Mouse (Mus musculus) hindbrain, embryonic 16.5 days (tissue): ENCODE data around the gene Hist1h4d. TPM values are rescaled to one million over a fixed set of nuclear protein-coding genes. Genes with fewer than 3 reads are reported as not detected.

Experiments used
- ATAC-seq: fragments of 200-750 bp; cut with Nextera tagmentation; 2 replicates; pipeline ENCODE4 v1.8.0; 2017; ENCODE audit warnings: moderate TSS enrichment, moderate library complexity
- H3K27ac ChIP-seq: fragments of 300-500 bp; sonication (generic); 2 replicates; pipeline ENCODE4 v1.5.1; 2014; ENCODE audit warnings: low read depth, mild to moderate bottlenecking, control low read depth, low read length, moderate library complexity
- H3K27me3 ChIP-seq: fragments of 300-500 bp; sonication (generic); replicated peaks from 2 replicates; pipeline ENCODE4 v1.6.1; 2014; ENCODE audit warnings: low read length; ENCODE audit not compliant: control insufficient read depth, insufficient read depth
- H3K36me3 ChIP-seq: fragments of 300-500 bp; sonication (generic); 2 replicates; pipeline ENCODE4 v1.6.1; 2014; ENCODE audit warnings: mild to moderate bottlenecking, low read length, moderate library complexity, mixed read lengths; ENCODE audit not compliant: control insufficient read depth, insufficient read depth
- H3K4me1 ChIP-seq: fragments of 300-500 bp; sonication (generic); 2 replicates; pipeline ENCODE4 v1.6.1; 2014; ENCODE audit warnings: low read depth, low read length; ENCODE audit not compliant: control insufficient read depth, insufficient read depth
- H3K4me2 ChIP-seq: fragments of 300-500 bp; sonication (generic); 2 replicates; pipeline ENCODE4 v1.6.1; 2014; ENCODE audit warnings: mild to moderate bottlenecking, low read length, control low read depth, moderate library complexity
- H3K4me3 ChIP-seq: fragments of 300-500 bp; sonication (generic); 2 replicates; pipeline ENCODE4 v1.5.1; 2014; ENCODE audit warnings: mild to moderate bottlenecking, low read length, control low read depth, moderate library complexity
- H3K9ac ChIP-seq: fragments of 300-500 bp; sonication (generic); 2 replicates; pipeline ENCODE4 v1.6.1; 2014; ENCODE audit warnings: low read depth, mild to moderate bottlenecking, control low read depth, low read length, moderate library complexity
- H3K9me3 ChIP-seq: fragments of 300-500 bp; sonication (generic); 2 replicates; pipeline ENCODE4 v1.6.1; 2014; ENCODE audit warnings: mild to moderate bottlenecking, low read length, moderate library complexity; ENCODE audit not compliant: control insufficient read depth
- WGBS: fragments of 180-500 bp; shearing (Covaris S2); extraction: QIAGEN DNeasy Blood & Tissue Kit; methylation state at CpG from one replicate; pipeline ENCODE4 v1.1.7; 2014; 5-methylcytosine and 5-hydroxymethylcytosine counted together
- microRNA-seq: library from miRNA; unstranded; fragments of <30 nt; microRNA quantifications from one replicate; pipeline ENCODE4, GENCODE M21; 2017
- polyA plus RNA-seq: library from polyadenylated mRNA; unstranded; fragments of >200 nt; fragmentation: Nextera tagmentation; extraction: Ambion mirVana; gene quantifications from 2 replicates; pipeline ENCODE4 v1.2.1, GENCODE M21; 2015

The Hist1h4d gene
- polyA plus RNA-seq, 1 experiment from 2014 or later: 30.0 TPM

GRCm38 (mm10) chr13:23622861-23623450 lies 41.6 kb downstream of the Hist1h4d start:
- Histone ChIP-seq H3K4me3 (peak overlapping the region; percentile 61), H3K4me2 (peak overlapping the region; percentile 98), H3K9ac (peak overlapping the region; percentile 54), H3K9me3 (no peaks in the 10 kb centered on the region), H3K27ac (peak overlapping the region; percentile 51), H3K27me3 (no peaks in the 10 kb centered on the region), H3K4me1 (peaks cover 8% of the 10 kb centered on the region), H3K36me3 (no peaks in the 10 kb centered on the region)
- 28% methylated on average over 7 of the region's 7 CpGs for WGBS
- ATAC-seq: no peak

- H3K36me3 ChIP-seq: no peaks in the 10 kb centered on the region
- no peak for ATAC-seq
- WGBS: 43% methylated on average over 1 of the region's 1 CpGs
- H3K27ac ChIP-seq: no peak overlapping the region
- H3K4me1 ChIP-seq: no peaks in the 10 kb centered on the region
- no peaks in the 10 kb centered on the region for H3K27me3 ChIP-seq
- no peak overlapping the region for H3K4me2 ChIP-seq
- H3K9ac ChIP-seq: no peak overlapping the region
- H3K9me3 ChIP-seq: no peaks in the 10 kb centered on the region
- H3K4me3 ChIP-seq: no peak overlapping the region
Observed at GRCm38 (mm10) chr13:23630653-23631052, 49.3 kb downstream of the Hist1h4d start.

Small RNA genes lying within 50 kb of the gene (microRNA-seq; reads per million reads assigned to microRNA genes)
- gene Gm44297 (not detected), gene Gm44359 (not detected), gene Gm44394 (not detected)

Other genes with a start within 250 kb of the Hist1h4d start
- 46.2 and 48.2 TPM in 2 replicates for gene Zfp322a, start 212.4 kb upstream of the Hist1h4d start, polyA plus RNA-seq
- gene Abt1, start 157.7 kb upstream of the Hist1h4d start, polyA plus RNA-seq: 9.8 and 10.1 TPM in 2 replicates
- 0.09 and 0.20 TPM in 2 replicates for gene Btn1a1, start 115.7 kb upstream of the Hist1h4d start, polyA plus RNA-seq
- gene Btn2a2, start 92.7 kb upstream of the Hist1h4d start, polyA plus RNA-seq: 0.14 TPM in 1 of 2 replicates, not detected in the other
- 2.6 and 2.7 TPM in 2 replicates for gene Hist1h4h, start 50.5 kb upstream of the Hist1h4d start, polyA plus RNA-seq
- gene Hist1h2af, start 47.7 kb upstream of the Hist1h4d start, polyA plus RNA-seq: not detected in 2 replicates
- 0.66 TPM in 1 of 2 replicates, not detected in the other for gene Hist1h3g, start 46.2 kb upstream of the Hist1h4d start, polyA plus RNA-seq
- gene Hist1h2bh, start 38.2 kb upstream of the Hist1h4d start, polyA plus RNA-seq: 0.16 and 0.29 TPM in 2 replicates
- not detected in 2 replicates for gene Hist1h3f, start 37.5 kb upstream of the Hist1h4d start, polyA plus RNA-seq
- 0.59 TPM in 1 of 2 replicates, not detected in the other for gene Hist1h4f, start 29.9 kb upstream of the Hist1h4d start, polyA plus RNA-seq
- gene Hist1h1d, start 28.3 kb upstream of the Hist1h4d start, polyA plus RNA-seq: 0.07 and 0.10 TPM in 2 replicates
- 0.85 and 0.97 TPM in 2 replicates for gene Hist1h3e, start 19.2 kb upstream of the Hist1h4d start, polyA plus RNA-seq
- gene Hist1h2ae, start 10.4 kb upstream of the Hist1h4d start, polyA plus RNA-seq: 9.4 and 14.5 TPM in 2 replicates
- 0.79 and 1.4 TPM in 2 replicates for gene Hist1h2bg, start 10.2 kb upstream of the Hist1h4d start, polyA plus RNA-seq
- 0.44 and 0.67 TPM in 2 replicates for gene Hist1h2bf, start 7.4 kb upstream of the Hist1h4d start, polyA plus RNA-seq
- gene Hist1h2ad, start 7.2 kb upstream of the Hist1h4d start, polyA plus RNA-seq: 0.57 and 1.3 TPM in 2 replicates
- gene Hist1h3d, start 5.8 kb upstream of the Hist1h4d start, polyA plus RNA-seq: 0.85 and 1.3 TPM in 2 replicates
- gene Hist1h2be, start 39.5 kb downstream of the Hist1h4d start, polyA plus RNA-seq: 1.0 and 1.1 TPM in 2 replicates
- gene Hist1h1e, start 41.0 kb downstream of the Hist1h4d start, polyA plus RNA-seq: 4.0 and 5.0 TPM in 2 replicates
- gene Hist1h2ac, start 102.3 kb downstream of the Hist1h4d start, polyA plus RNA-seq: 0.26 and 0.30 TPM in 2 replicates
- gene Hist1h2bc, start 102.6 kb downstream of the Hist1h4d start, polyA plus RNA-seq: 20.4 and 24.8 TPM in 2 replicates
- not detected in 2 replicates for gene Hist1h1t, start 114.2 kb downstream of the Hist1h4d start, polyA plus RNA-seq
- 2.0 and 2.5 TPM in 2 replicates for gene Hist1h4c, start 116.9 kb downstream of the Hist1h4d start, polyA plus RNA-seq
- 5.4 and 6.7 TPM in 2 replicates for gene Hfe, start 129.3 kb downstream of the Hist1h4d start, polyA plus RNA-seq
- 8.6 and 10.8 TPM in 2 replicates for gene Hist1h1c, start 157.2 kb downstream of the Hist1h4d start, polyA plus RNA-seq
- gene Hist1h3c, start 164.0 kb downstream of the Hist1h4d start, polyA plus RNA-seq: 0.70 and 1.2 TPM in 2 replicates
- 0.49 and 0.66 TPM in 2 replicates for gene Hist1h2bb, start 165.1 kb downstream of the Hist1h4d start, polyA plus RNA-seq
- 3.7 and 6.8 TPM in 2 replicates for gene Hist1h2ab, start 169.5 kb downstream of the Hist1h4d start, polyA plus RNA-seq
- gene Hist1h3b, start 170.7 kb downstream of the Hist1h4d start, polyA plus RNA-seq: 1.7 and 2.7 TPM in 2 replicates
- 1.1 TPM in 1 of 2 replicates, not detected in the other for gene Hist1h4b, start 175.4 kb downstream of the Hist1h4d start, polyA plus RNA-seq
- gene Hist1h4a, start 179.6 kb downstream of the Hist1h4d start, polyA plus RNA-seq: not detected in 2 replicates
- 0.89 and 1.2 TPM in 2 replicates for gene Hist1h3a, start 180.8 kb downstream of the Hist1h4d start, polyA plus RNA-seq
- gene Hist1h1a, start 182.1 kb downstream of the Hist1h4d start, polyA plus RNA-seq: 0.44 TPM in 1 of 2 replicates, not detected in the other
- 0.07 TPM in 1 of 2 replicates, not detected in the other for gene Trim38, start 188.3 kb downstream of the Hist1h4d start, polyA plus RNA-seq
- gene Slc17a2, start 225.4 kb downstream of the Hist1h4d start, polyA plus RNA-seq: not detected in 2 replicates